Mouse (Mus musculus) embryonic facial prominence, embryonic 10.5 days (tissue): ENCODE measurements around the gene Vmn2r34. TPM values are rescaled to one million over a fixed set of nuclear protein-coding genes. Genes with fewer than 3 reads are reported as not detected.
"Not testable (repeated sequence)": the region's sequence is repeated elsewhere in the genome, so short reads cannot be mapped to it uniquely, and the experiment has no call there.

Experiments
- DNase-seq: peaks from one replicate; pipeline ENCODE4 v3.0.0-alpha.2; 2017; ENCODE audit warnings: low spot score
- H3K27ac ChIP-seq: fragments of 300-500 bp; sonication (generic); replicated peaks from 2 replicates; pipeline ENCODE4 v1.5.1; 2016; ENCODE audit warnings: mild to moderate bottlenecking
- H3K27me3 ChIP-seq: fragments of 300-500 bp; sonication (generic); replicated peaks from 2 replicates; pipeline ENCODE4 v1.6.1; 2016; ENCODE audit warnings: low read depth, mild to moderate bottlenecking; ENCODE audit not compliant: poor library complexity, severe bottlenecking
- H3K36me3 ChIP-seq: fragments of 300-500 bp; sonication (generic); replicated peaks from 2 replicates; pipeline ENCODE4 v1.6.1; 2016; ENCODE audit warnings: mild to moderate bottlenecking, moderate library complexity
- H3K4me1 ChIP-seq: fragments of 300-500 bp; sonication (generic); 2 replicates; pipeline ENCODE4 v1.6.1; 2016
- H3K4me3 ChIP-seq: fragments of 300-500 bp; sonication (generic); 2 replicates; pipeline ENCODE4 v1.5.1; 2016; ENCODE audit warnings: mild to moderate bottlenecking, moderate library complexity
- H3K9me3 ChIP-seq: fragments of 300-500 bp; sonication (generic); 2 replicates; pipeline ENCODE4 v1.6.1; 2016; ENCODE audit warnings: mild to moderate bottlenecking
- WGBS: fragments of 180-500 bp; shearing (Covaris S2); methylation state at CpG from one replicate; pipeline ENCODE4 v1.1.7; 2016; 5-methylcytosine and 5-hydroxymethylcytosine counted together
- polyA plus RNA-seq: library from polyadenylated mRNA; unstranded; fragments of >200 nt; fragmentation: Nextera tagmentation; extraction: Ambion mirVana; gene quantifications from 2 replicates; pipeline ENCODE4 v1.2.1, GENCODE M21; 2016

Gene Vmn2r34
- not detected in 2 replicates for polyA plus RNA-seq

GRCm38 (mm10) chr7:7689413-7689812 lies at the start of gene Vmn2r34:
TSS of gene Vmn2r34 (minus strand) at chr7:7689513.
- WGBS: 45% methylated on average over 2 of the region's 2 CpGs
- DNase-seq, H3K4me1 ChIP-seq, H3K27me3 ChIP-seq, H3K27ac ChIP-seq, H3K36me3 ChIP-seq, H3K9me3 ChIP-seq, H3K4me3 ChIP-seq: not testable (repeated sequence)

DNA sequence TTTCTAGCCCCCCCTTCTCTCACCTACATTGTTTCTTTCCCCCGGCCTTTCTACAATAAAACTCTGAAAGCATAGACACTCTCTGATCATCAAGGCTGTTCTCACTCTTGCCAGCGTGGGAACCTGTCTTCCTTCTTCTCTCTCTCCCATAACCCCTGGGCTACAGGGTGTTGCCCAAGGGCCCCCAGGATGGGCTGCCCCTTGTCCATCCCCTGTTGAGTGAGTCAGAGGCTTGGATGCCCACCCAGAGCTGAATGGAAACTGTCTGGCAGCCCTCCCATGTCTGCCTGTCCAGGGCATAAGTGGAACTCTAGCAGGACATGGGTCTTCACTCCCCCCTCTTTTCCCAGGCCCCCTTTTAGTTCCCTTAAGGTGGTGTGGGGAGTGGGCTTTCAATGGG lies 15.3 kb downstream of the Vmn2r34 start:
- WGBS: 76% methylated on average over 2 of the region's 2 CpGs
- H3K4me1 ChIP-seq, H3K27me3 ChIP-seq, H3K9me3 ChIP-seq, H3K4me3 ChIP-seq, DNase-seq, H3K27ac ChIP-seq, H3K36me3 ChIP-seq: not testable (repeated sequence)

Other genes with a start within 250 kb of the Vmn2r34 start
- gene Vmn2r32, start 209.5 kb downstream of the Vmn2r34 start, polyA plus RNA-seq: not detected in 2 replicates
- not detected in 2 replicates for gene Vmn2r33, start 122.7 kb downstream of the Vmn2r34 start, polyA plus RNA-seq
- not detected in 2 replicates for gene Vmn2r35, start 130.4 kb upstream of the Vmn2r34 start, polyA plus RNA-seq
- not detected in 2 replicates for gene Vmn2r36, start 213.0 kb upstream of the Vmn2r34 start, polyA plus RNA-seq